Mouse (Mus musculus) myocyte (in vitro differentiated cells): ENCODE measurements around the gene Ccdc114.

Experiments used
- CEBPB ChIP-seq: IDR thresholded peaks from 2 replicates; pipeline ENCODE4 v1.6.1; 2011; ENCODE audit warnings: mild to moderate bottlenecking, moderate library complexity; ENCODE audit not compliant: poor library complexity, insufficient read depth, severe bottlenecking
- E2F4 ChIP-seq: IDR thresholded peaks from one replicate; pipeline ENCODE4 v1.6.1; 2011; ENCODE audit warnings: mild to moderate bottlenecking, control low read depth, moderate library complexity; ENCODE audit not compliant: insufficient read depth
- MYOD1 ChIP-seq, 3 experiments: IDR thresholded peaks; one replicate each; pipeline ENCODE4 v1.6.1; 2011; ENCODE audit warnings: control low read depth in 2 of 3, low read depth in 2 of 3, mild to moderate bottlenecking in 2 of 3, moderate library complexity in 1 of 3; ENCODE audit not compliant: insufficient read length in 2 of 3, control insufficient read depth in 1 of 3
- MYOG ChIP-seq, 3 experiments: IDR thresholded peaks; one replicate each; pipeline ENCODE4 v1.6.1; 2011; ENCODE audit warnings: control low read depth in 2 of 3, low read depth in 2 of 3, mild to moderate bottlenecking in 2 of 3; ENCODE audit not compliant: insufficient read length in 2 of 3, control insufficient read depth in 1 of 3, insufficient read depth in 1 of 3
- POLR2A ChIP-seq: IDR thresholded peaks from one replicate; pipeline ENCODE4 v1.6.1; 2011; ENCODE audit warnings: low read depth, mild to moderate bottlenecking, control low read depth, moderate library complexity; ENCODE audit not compliant: insufficient read length
- POLR2AphosphoS2 ChIP-seq: IDR thresholded peaks from one replicate; pipeline ENCODE4 v1.6.1; 2011; ENCODE audit warnings: low read depth, control low read depth; ENCODE audit not compliant: insufficient read length
- REST ChIP-seq: IDR thresholded peaks from one replicate; pipeline ENCODE4 v1.6.1; 2011; ENCODE audit warnings: mild to moderate bottlenecking, control low read depth, moderate library complexity; ENCODE audit not compliant: insufficient read depth, insufficient read length
- SRF ChIP-seq: IDR thresholded peaks from one replicate; pipeline ENCODE4 v1.6.1; 2011; ENCODE audit warnings: low read depth; ENCODE audit not compliant: control insufficient read depth, insufficient read length
- USF1 ChIP-seq: IDR thresholded peaks from one replicate; pipeline ENCODE4 v1.6.1; 2011; ENCODE audit warnings: low read depth, mild to moderate bottlenecking, control low read depth, moderate library complexity

DNA sequence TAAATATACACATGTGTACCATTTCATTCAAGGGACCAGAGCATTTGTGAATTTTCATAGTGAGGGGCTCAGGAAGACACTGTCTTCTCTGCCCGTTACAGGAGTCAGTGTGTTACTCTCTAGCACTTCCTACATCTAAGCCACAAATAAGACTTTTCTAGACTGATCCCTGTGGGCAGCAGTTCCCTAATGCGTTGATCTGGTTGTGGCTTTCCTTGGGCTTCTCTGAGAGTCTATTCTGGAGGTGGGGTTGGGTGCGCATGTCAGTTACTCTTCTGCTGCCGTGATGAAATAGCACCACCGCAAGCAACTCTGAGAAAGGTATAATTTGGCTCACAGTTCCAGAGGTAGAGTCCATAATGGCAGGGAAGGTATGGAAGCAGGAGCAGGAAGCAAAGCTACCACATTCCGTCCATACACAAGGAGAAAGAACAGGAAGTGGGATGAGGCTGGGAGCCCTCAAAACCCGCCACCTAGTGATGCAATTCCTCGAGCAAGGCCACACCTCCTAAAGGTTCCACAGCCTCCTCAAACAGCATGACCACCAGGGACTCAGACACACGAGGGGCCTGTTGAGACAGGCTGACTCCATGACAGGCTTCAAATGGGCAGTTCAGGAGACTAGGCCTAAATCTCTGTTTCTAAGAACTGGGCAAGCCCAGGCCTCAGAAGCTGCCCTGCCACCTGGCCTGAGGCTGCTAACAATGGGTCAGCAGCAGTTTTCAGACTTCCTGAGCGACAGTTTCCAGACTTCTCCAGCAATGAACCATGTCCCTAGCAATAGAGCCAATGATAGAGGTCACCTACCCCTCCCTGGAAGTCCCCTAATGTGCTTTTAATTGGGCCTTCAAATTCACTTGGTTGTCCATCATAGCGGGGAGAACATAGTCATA is 48.2 kb downstream of the Ccdc114 start:
- TF ChIP-seq E2F4 (no peak), POLR2AphosphoS2 (no peak), POLR2A (no peak), MYOD1 (IDR thresholded peaks at IDR 0.05; ENCODE audit: control insufficient read depth in 1 of 3, insufficient read length in 2 of 3, low read depth in 2 of 3) (no peak), CEBPB (no peak), MYOG (IDR thresholded peaks at IDR 0.05; ENCODE audit: control insufficient read depth in 1 of 3, insufficient read depth in 1 of 3, insufficient read length in 2 of 3, low read depth in 2 of 3) (no peak), SRF (no peak), REST (no peak), USF1 (no peak)
